Mouse (Mus musculus): ENCODE data around the gene St3gal4. TPM values are rescaled to one million over a fixed set of nuclear protein-coding genes. Genes with fewer than 3 reads are reported as not detected.
A peak's percentile ranks its signal among the peaks of the same experiment; 100 is the strongest.

St3gal4 gene
- polyA plus RNA-seq (2016; fragmentation: Nextera tagmentation; extraction: Ambion mirVana) = 20.8 and 20.9 TPM in 2 replicates

- WGBS = 83% methylated on average over 6 of the region's 6 CpGs
- no peak within 1 kb of the TSS for H3K4me3 ChIP-seq
- H3K4me1 ChIP-seq (replicated peaks) = peaks cover 58% of the 10 kb centered on the region
- H3K36me3 ChIP-seq = peaks cover 11% of the 10 kb centered on the region
- no peaks in the 10 kb centered on the region for H3K27me3 ChIP-seq (replicated peaks)
- H3K9me3 ChIP-seq (replicated peaks) = no peaks in the 10 kb centered on the region
- ATAC-seq (ENCODE audit: insufficient number of reproducible peaks, low FRiP score) = no peak
- H3K9ac ChIP-seq = no peak within 1 kb of the TSS
- H3K4me2 ChIP-seq = peak within 1 kb of the TSS; percentile 95
- H3K27ac ChIP-seq (ENCODE audit: poor library complexity, severe bottlenecking) = peak within 1 kb of the TSS; percentile 91
Measured at GRCm38 (mm10) chr9:35119168-35119567, at the start of gene St3gal4. St3gal4 (minus strand) TSS chr9:35119268.

- Histone ChIP-seq H3K4me3 (no peak overlapping the region), H3K4me1 (replicated peaks) (no peaks in the 10 kb centered on the region), H3K27me3 (replicated peaks) (no peaks in the 10 kb centered on the region), H3K9ac (no peak overlapping the region), H3K36me3 (peaks cover 22% of the 10 kb centered on the region), H3K4me2 (no peak overlapping the region), H3K9me3 (replicated peaks) (no peaks in the 10 kb centered on the region), H3K27ac (ENCODE audit: poor library complexity, severe bottlenecking) (no peak overlapping the region)
- 66% methylated on average over 9 of the region's 9 CpGs for WGBS
- no peak for ATAC-seq (ENCODE audit: insufficient number of reproducible peaks, low FRiP score)
Measured at GRCm38 (mm10) chr9:35166798-35167635, 47.9 kb upstream of the St3gal4 start.

GRCm38 (mm10) chr9:35166144-35166797 lies 47.2 kb upstream of the St3gal4 start:
- H3K9ac ChIP-seq = no peak overlapping the region
- peak; percentile 57; the same call in 1 of the 2 replicates for ATAC-seq (ENCODE audit: insufficient number of reproducible peaks, low FRiP score)
- no peaks in the 10 kb centered on the region for H3K4me1 ChIP-seq (replicated peaks)
- 29% methylated on average over 3 of the region's 3 CpGs for WGBS
- H3K36me3 ChIP-seq = peaks cover 22% of the 10 kb centered on the region
- H3K9me3 ChIP-seq (replicated peaks) = no peaks in the 10 kb centered on the region
- no peak overlapping the region for H3K4me3 ChIP-seq
- no peak overlapping the region for H3K27ac ChIP-seq (ENCODE audit: poor library complexity, severe bottlenecking)
- H3K4me2 ChIP-seq = no peak overlapping the region
- H3K27me3 ChIP-seq (replicated peaks) = no peaks in the 10 kb centered on the region

- H3K36me3 ChIP-seq = peaks cover 8% of the 10 kb centered on the region; the same call in 1 of the 2 replicates
- ATAC-seq (ENCODE audit: insufficient number of reproducible peaks, low FRiP score) = no peak
- 62% methylated on average over 5 of the region's 5 CpGs for WGBS
Measured at GRCm38 (mm10) chr9:35164142-35164874, 45.2 kb upstream of the St3gal4 start.

GRCm38 (mm10) chr9:35163011-35163690 lies 44.1 kb upstream of the St3gal4 start:
- Histone ChIP-seq H3K9me3 (replicated peaks) (no peaks in the 10 kb centered on the region), H3K4me1 (replicated peaks) (0 out of 2 replicates have a peak, but pooled peaks cover 3% of the 10 kb centered on the region), H3K27me3 (replicated peaks) (no peaks in the 10 kb centered on the region), H3K36me3 (peaks cover 7% of the 10 kb centered on the region; the same call in 1 of the 2 replicates), H3K4me3 (no peak overlapping the region), H3K27ac (ENCODE audit: poor library complexity, severe bottlenecking) (no peak overlapping the region), H3K9ac (no peak overlapping the region), H3K4me2 (no peak overlapping the region)
- ATAC-seq (ENCODE audit: insufficient number of reproducible peaks, low FRiP score) = no peak
- WGBS = 83% methylated on average over 11 of the region's 11 CpGs

More at GRCm38 (mm10) chr9:35164142-35164874, 45.2 kb upstream of the St3gal4 start:
- Histone ChIP-seq H3K4me1 (replicated peaks) (0 out of 2 replicates have a peak, but pooled peaks cover 3% of the 10 kb centered on the region), H3K9me3 (replicated peaks) (no peaks in the 10 kb centered on the region), H3K4me2 (no peak overlapping the region), H3K4me3 (no peak overlapping the region), H3K27me3 (replicated peaks) (no peaks in the 10 kb centered on the region), H3K9ac (no peak overlapping the region), H3K27ac (ENCODE audit: poor library complexity, severe bottlenecking) (no peak overlapping the region)

GRCm38 (mm10) chr9:35161721-35162120 lies 42.7 kb upstream of the St3gal4 start:
- Histone ChIP-seq H3K9me3 (replicated peaks) (no peaks in the 10 kb centered on the region), H3K9ac (no peak overlapping the region), H3K27me3 (replicated peaks) (no peaks in the 10 kb centered on the region), H3K27ac (ENCODE audit: poor library complexity, severe bottlenecking) (no peak overlapping the region), H3K4me2 (no peak overlapping the region), H3K4me3 (no peak overlapping the region), H3K4me1 (replicated peaks) (peaks cover 4% of the 10 kb centered on the region; the same call in 1 of the 2 replicates), H3K36me3 (peaks cover 4% of the 10 kb centered on the region; the same call in 1 of the 2 replicates)
- no peak for ATAC-seq (ENCODE audit: insufficient number of reproducible peaks, low FRiP score)
- WGBS = 85% methylated on average over 7 of the region's 7 CpGs

GRCm38 (mm10) chr9:35160662-35161061 lies 41.6 kb upstream of the St3gal4 start:
- WGBS = 59% methylated on average over 2 of the region's 2 CpGs
- no peak for ATAC-seq (ENCODE audit: insufficient number of reproducible peaks, low FRiP score)
- H3K9me3 ChIP-seq (replicated peaks) = no peaks in the 10 kb centered on the region

GRCm38 (mm10) chr9:35158477-35158876 lies 39.4 kb upstream of the St3gal4 start:
- Histone ChIP-seq H3K27ac (ENCODE audit: poor library complexity, severe bottlenecking) (no peak overlapping the region), H3K36me3 (no peaks in the 10 kb centered on the region), H3K27me3 (replicated peaks) (no peaks in the 10 kb centered on the region), H3K9me3 (replicated peaks) (no peaks in the 10 kb centered on the region), H3K4me3 (no peak overlapping the region), H3K9ac (no peak overlapping the region), H3K4me2 (no peak overlapping the region), H3K4me1 (replicated peaks) (peaks cover 14% of the 10 kb centered on the region; the same call in 1 of the 2 replicates)
- no peak for ATAC-seq (ENCODE audit: insufficient number of reproducible peaks, low FRiP score)
- WGBS = 87% methylated on average over 3 of the region's 3 CpGs

More at GRCm38 (mm10) chr9:35160662-35161061, 41.6 kb upstream of the St3gal4 start:
- Histone ChIP-seq H3K4me1 (replicated peaks) (peaks cover 14% of the 10 kb centered on the region; the same call in 1 of the 2 replicates), H3K36me3 (peaks cover 4% of the 10 kb centered on the region; the same call in 1 of the 2 replicates), H3K4me3 (no peak overlapping the region), H3K4me2 (no peak overlapping the region), H3K9ac (no peak overlapping the region), H3K27me3 (replicated peaks) (no peaks in the 10 kb centered on the region), H3K27ac (ENCODE audit: poor library complexity, severe bottlenecking) (no peak overlapping the region)

GRCm38 (mm10) chr9:35156862-35157261 lies 37.8 kb upstream of the St3gal4 start:
- no peaks in the 10 kb centered on the region for H3K9me3 ChIP-seq (replicated peaks)
- 78% methylated on average over 4 of the region's 4 CpGs for WGBS
- H3K4me1 ChIP-seq (replicated peaks) = peaks cover 14% of the 10 kb centered on the region; the same call in 1 of the 2 replicates
- no peak overlapping the region for H3K4me3 ChIP-seq
- no peak overlapping the region for H3K27ac ChIP-seq (ENCODE audit: poor library complexity, severe bottlenecking)
- no peaks in the 10 kb centered on the region for H3K27me3 ChIP-seq (replicated peaks)
- no peak overlapping the region for H3K9ac ChIP-seq
- ATAC-seq (ENCODE audit: insufficient number of reproducible peaks, low FRiP score) = no peak
- no peaks in the 10 kb centered on the region for H3K36me3 ChIP-seq
- no peak overlapping the region for H3K4me2 ChIP-seq

- ATAC-seq (ENCODE audit: insufficient number of reproducible peaks, low FRiP score) = no peak
- Histone ChIP-seq H3K4me2 (no peak overlapping the region), H3K27ac (ENCODE audit: poor library complexity, severe bottlenecking) (no peak overlapping the region), H3K36me3 (no peaks in the 10 kb centered on the region), H3K4me3 (no peak overlapping the region), H3K9ac (no peak overlapping the region), H3K4me1 (replicated peaks) (peaks cover 14% of the 10 kb centered on the region; the same call in 1 of the 2 replicates), H3K27me3 (replicated peaks) (no peaks in the 10 kb centered on the region), H3K9me3 (replicated peaks) (no peaks in the 10 kb centered on the region)
- WGBS = 83% methylated on average over 5 of the region's 5 CpGs
Measured at GRCm38 (mm10) chr9:35156002-35156710, 37.1 kb upstream of the St3gal4 start.

Data from heart, embryonic 12.5 days (tissue).